Mouse (Mus musculus) intestine, embryonic 16.5 days (tissue): Measurements from ENCODE around the gene Atp2b1. TPM values are rescaled to one million over a fixed set of nuclear protein-coding genes. Genes with fewer than 3 reads are reported as not detected.
"Not testable (repeated sequence)": the region's sequence is repeated elsewhere in the genome, so short reads cannot be mapped to it uniquely, and the experiment has no call there.

ENCODE experiments used
- ATAC-seq: fragments of 200-750 bp; cut with Nextera tagmentation; 2 replicates; pipeline ENCODE4 v1.8.0; 2017; ENCODE audit warnings: moderate TSS enrichment, moderate library complexity
- H3K27ac ChIP-seq: fragments of 300-500 bp; sonication (generic); 2 replicates; pipeline ENCODE4 v1.5.1; 2014; ENCODE audit warnings: mild to moderate bottlenecking, low read length
- H3K27me3 ChIP-seq: fragments of 300-500 bp; sonication (generic); replicated peaks from 2 replicates; pipeline ENCODE4 v1.6.1; 2014; ENCODE audit warnings: low read length, control low read depth, mixed read lengths; ENCODE audit not compliant: control insufficient read depth, insufficient read depth
- H3K36me3 ChIP-seq: fragments of 300-500 bp; sonication (generic); 2 replicates; pipeline ENCODE4 v1.6.1; 2014; ENCODE audit warnings: low read length, control low read depth; ENCODE audit not compliant: control insufficient read depth, insufficient read depth
- H3K4me1 ChIP-seq: fragments of 300-500 bp; sonication (generic); 2 replicates; pipeline ENCODE4 v1.6.1; 2014; ENCODE audit warnings: low read length, control low read depth, mixed read lengths; ENCODE audit not compliant: control insufficient read depth, insufficient read depth
- H3K4me2 ChIP-seq: fragments of 300-500 bp; sonication (generic); 2 replicates; pipeline ENCODE4 v1.6.1; 2014; ENCODE audit warnings: low read depth, low read length, control low read depth
- H3K4me3 ChIP-seq: fragments of 300-500 bp; sonication (generic); 2 replicates; pipeline ENCODE4 v1.5.1; 2014; ENCODE audit warnings: mild to moderate bottlenecking, low read length
- H3K9ac ChIP-seq: fragments of 300-500 bp; sonication (generic); 2 replicates; pipeline ENCODE4 v1.6.1; 2014; ENCODE audit warnings: low read depth, low read length
- H3K9me3 ChIP-seq: fragments of 300-500 bp; sonication (generic); 2 replicates; pipeline ENCODE4 v1.6.1; 2016; ENCODE audit warnings: low read length, control low read depth; ENCODE audit not compliant: control insufficient read depth
- WGBS: fragments of 180-500 bp; shearing (Covaris S2); extraction: QIAGEN DNeasy Blood & Tissue Kit; methylation state at CpG from one replicate; pipeline ENCODE4 v1.1.7; 2014; 5-methylcytosine and 5-hydroxymethylcytosine counted together
- polyA plus RNA-seq: library from polyadenylated mRNA; unstranded; fragments of >200 nt; fragmentation: Nextera tagmentation; extraction: Ambion mirVana; gene quantifications from 2 replicates; pipeline ENCODE4 v1.2.1, GENCODE M21; 2015

Gene Atp2b1
- polyA plus RNA-seq, 1 experiment from 2014 or later, result 149 TPM

DNA sequence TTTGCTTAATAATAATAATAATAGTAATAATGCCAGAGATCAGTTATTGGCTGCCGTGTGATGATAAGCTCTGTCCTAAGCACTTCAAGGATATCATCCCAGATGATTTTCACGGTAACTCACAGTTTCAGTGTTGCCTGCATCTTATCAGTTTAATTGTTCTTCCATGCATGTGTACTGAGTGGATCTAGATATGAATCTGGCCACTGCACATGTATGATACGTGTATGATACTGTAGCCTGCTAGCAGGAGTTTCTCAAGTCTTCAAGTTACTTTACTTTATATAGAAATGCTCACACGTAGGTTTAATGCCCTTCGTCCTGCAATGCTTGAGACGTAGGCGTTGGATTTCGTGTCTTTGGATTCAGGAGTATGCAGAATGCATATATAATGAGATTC, 65.7 kb downstream of the Atp2b1 start:
- 0 out of 2 replicates have a peak, but pooled peaks cover 11% of the 10 kb centered on the region for H3K4me1 ChIP-seq
- H3K9ac ChIP-seq, result no peak overlapping the region
- H3K27ac ChIP-seq, result no peak overlapping the region
- no peak overlapping the region for H3K4me2 ChIP-seq
- H3K36me3 ChIP-seq, result no peaks in the 10 kb centered on the region; the same call in none of the 2 replicates
- H3K4me3 ChIP-seq, result no peak overlapping the region
- no peaks in the 10 kb centered on the region for H3K27me3 ChIP-seq
- H3K9me3 ChIP-seq, result no peaks in the 10 kb centered on the region
- WGBS, result 78% methylated on average over 8 of the region's 8 CpGs
- no peak for ATAC-seq

DNA sequence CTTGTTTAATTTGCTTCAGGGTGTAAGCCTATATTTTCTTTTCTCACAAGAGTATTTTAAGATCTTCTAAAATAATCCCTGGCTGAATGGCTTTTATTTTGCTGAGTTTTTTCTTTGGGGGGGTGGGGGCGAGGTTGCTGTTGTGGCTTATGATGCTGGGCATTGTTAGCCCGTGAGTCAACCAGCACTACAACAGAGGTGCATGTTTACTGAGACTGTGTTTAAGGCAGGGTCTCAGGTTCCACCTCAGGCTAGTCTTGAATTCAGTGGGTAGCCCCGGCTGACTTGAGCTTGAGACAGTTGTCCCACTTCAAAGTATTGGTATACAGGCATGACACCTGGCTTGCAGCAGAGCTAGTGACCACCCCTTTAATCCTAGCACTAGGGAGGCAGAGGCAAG, 77.8 kb downstream of the Atp2b1 start:
- Histone ChIP-seq H3K27ac (no peak overlapping the region), H3K4me1 (0 out of 2 replicates have a peak, but pooled peaks cover 2% of the 10 kb centered on the region), H3K9me3 (no peaks in the 10 kb centered on the region), H3K27me3 (no peaks in the 10 kb centered on the region), H3K36me3 (peaks cover 11% of the 10 kb centered on the region; the same call in 1 of the 2 replicates), H3K4me3 (no peak overlapping the region), H3K9ac (no peak overlapping the region), H3K4me2 (no peak overlapping the region)
- WGBS, result 87% methylated on average over 3 of the region's 3 CpGs
- ATAC-seq, result no peak

DNA sequence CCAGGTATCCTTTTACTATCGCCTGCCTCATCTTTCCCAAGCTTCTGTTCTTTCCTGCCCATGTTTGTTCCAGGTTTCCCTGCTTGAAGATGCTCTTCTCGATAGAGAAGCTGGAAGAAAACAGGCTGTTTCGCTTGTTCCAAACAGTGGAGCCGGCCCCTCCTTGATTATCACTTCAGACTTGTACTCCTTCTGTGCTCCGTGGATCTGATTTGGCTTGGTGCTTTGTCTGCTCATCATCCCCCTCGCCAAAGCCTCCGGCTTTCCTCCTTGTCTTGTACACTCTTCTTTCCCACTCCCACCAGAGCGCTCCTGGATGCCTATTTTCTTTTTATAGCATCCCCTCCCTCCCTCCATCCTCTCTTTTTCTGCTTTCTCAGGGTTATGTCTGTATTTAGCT, 79.0 kb downstream of the Atp2b1 start:
- peaks cover 13% of the 10 kb centered on the region; the same call in 1 of the 2 replicates for H3K36me3 ChIP-seq
- ATAC-seq, result no peak
- no peak overlapping the region for H3K9ac ChIP-seq
- 89% methylated on average over 8 of the region's 8 CpGs for WGBS
- H3K4me2 ChIP-seq, result no peak overlapping the region
- H3K27ac ChIP-seq, result no peak overlapping the region
- 0 out of 2 replicates have a peak, but pooled peaks cover 2% of the 10 kb centered on the region for H3K4me1 ChIP-seq
- H3K27me3 ChIP-seq, result no peaks in the 10 kb centered on the region
- H3K9me3 ChIP-seq, result no peaks in the 10 kb centered on the region
- H3K4me3 ChIP-seq, result no peak overlapping the region

DNA sequence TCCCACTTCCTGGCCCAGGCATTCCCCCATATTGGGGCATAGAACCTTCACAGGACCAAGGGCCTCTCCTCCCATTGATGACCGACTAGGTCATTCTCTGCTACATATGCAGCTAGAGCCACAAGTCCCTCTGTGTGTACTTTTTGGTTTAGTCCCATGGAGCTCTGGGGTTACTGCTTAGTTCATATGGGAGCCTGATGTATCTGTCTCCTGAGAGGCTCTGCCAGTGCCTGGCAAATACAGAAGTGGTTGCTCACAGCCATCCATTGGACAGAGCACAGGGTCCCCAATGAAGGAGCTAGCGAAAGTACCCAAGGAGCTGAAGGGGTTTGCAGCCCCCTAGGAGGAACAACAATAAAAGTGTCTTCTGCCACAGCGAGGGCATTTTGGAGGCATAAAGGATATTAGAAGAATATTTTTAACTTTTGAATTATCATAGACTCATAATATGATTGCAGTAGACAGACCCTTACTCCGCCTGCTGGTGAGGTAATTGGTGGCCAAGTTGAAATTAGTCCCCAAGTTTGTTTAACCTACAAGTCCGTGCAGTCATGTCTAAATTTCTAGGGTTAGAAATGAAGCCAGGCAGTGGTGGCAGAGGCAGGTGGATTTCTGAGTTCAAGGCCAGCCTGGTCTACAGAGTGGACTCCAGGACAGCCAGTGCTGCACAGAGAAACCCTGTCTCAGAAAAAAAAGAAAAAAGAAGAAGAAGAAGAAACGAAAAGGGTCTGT, 81.0 kb downstream of the Atp2b1 start:
- H3K9ac ChIP-seq, H3K4me3 ChIP-seq, H3K27me3 ChIP-seq, H3K4me1 ChIP-seq, H3K4me2 ChIP-seq, ATAC-seq, H3K27ac ChIP-seq, H3K9me3 ChIP-seq: not testable (repeated sequence)
- WGBS, result 85% methylated on average over 6 of the region's 6 CpGs
- H3K36me3 ChIP-seq, result peaks cover 18% of the 10 kb centered on the region

DNA sequence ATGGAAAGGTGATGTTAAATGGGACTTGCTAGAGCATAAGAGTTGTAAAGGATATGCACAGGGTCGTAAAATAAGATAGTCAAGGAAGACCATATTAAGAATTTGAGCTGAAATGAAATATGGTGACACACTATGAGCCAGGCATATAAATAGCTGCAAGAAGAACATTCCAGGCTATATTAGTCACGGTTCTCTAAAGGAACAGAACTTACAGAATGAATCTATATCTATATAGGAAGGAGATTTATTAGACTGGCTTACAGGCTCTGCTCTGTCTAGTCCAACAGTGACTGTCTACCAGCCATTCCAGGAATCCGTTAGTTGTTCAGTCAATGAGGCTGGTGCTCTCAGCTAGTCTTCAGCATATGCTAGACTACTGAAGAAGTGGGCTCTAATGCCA, 90.7 kb downstream of the Atp2b1 start:
- peak; percentile 36; the same call in 1 of the 2 replicates for ATAC-seq

DNA sequence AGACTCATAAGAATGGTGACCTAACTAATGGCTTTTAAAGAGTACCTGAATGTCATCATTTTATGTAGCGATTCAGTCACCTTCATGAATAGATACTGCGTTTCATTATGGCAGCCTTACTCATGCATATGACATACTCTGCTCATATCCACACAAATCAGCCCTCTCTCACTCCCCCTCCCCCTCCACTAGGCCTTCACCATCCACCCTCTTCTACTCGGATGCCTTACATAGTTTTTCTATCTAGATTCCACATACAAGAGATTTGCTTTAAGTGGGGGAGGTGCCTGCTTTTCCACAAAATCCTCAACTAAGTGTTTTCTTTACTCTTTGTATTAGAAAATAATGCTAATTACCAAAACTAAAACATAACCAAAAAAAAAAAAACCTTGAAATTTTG, 96.9 kb downstream of the Atp2b1 start:
- Histone ChIP-seq H3K4me1 (no peaks in the 10 kb centered on the region), H3K36me3 (peaks cover 10% of the 10 kb centered on the region; the same call in 1 of the 2 replicates), H3K27me3 (no peaks in the 10 kb centered on the region), H3K9me3 (no peaks in the 10 kb centered on the region), H3K27ac (no peak overlapping the region), H3K4me2 (no peak overlapping the region), H3K9ac (no peak overlapping the region), H3K4me3 (no peak overlapping the region)
- WGBS, result 61% methylated on average over 3 of the region's 3 CpGs
- no peak for ATAC-seq

More for the DNA sequence above, 90.7 kb downstream of the Atp2b1 start:
- no peak overlapping the region for H3K4me3 ChIP-seq
- no peak overlapping the region for H3K27ac ChIP-seq
- H3K4me1 ChIP-seq, result no peaks in the 10 kb centered on the region
- H3K27me3 ChIP-seq, result no peaks in the 10 kb centered on the region
- peaks cover 24% of the 10 kb centered on the region for H3K36me3 ChIP-seq
- WGBS, result 70% methylated on average over 3 of the region's 3 CpGs
- no peak overlapping the region for H3K4me2 ChIP-seq
- H3K9ac ChIP-seq, result no peak overlapping the region
- H3K9me3 ChIP-seq, result no peaks in the 10 kb centered on the region

DNA sequence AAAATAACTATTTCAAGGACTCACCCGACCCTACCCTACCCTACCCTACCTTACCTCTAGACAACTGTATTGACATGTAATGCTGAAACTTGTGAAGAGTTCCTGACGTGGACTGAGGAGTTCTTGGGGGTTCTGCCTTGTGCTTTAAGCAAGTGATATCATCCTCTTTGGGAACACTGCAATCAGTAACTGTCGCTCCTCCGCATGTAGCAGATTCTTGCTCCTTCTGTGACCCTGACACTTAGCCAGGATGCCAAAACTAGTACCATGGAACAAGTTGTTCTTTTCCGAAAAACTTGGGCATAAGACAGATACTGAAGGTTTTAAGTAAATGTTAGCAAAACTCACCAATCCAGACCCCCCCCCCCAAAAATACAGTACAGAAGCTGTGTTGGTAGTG, 97.9 kb downstream of the Atp2b1 start:
- no peak overlapping the region for H3K4me2 ChIP-seq
- H3K27me3 ChIP-seq, result no peaks in the 10 kb centered on the region
- no peak overlapping the region for H3K9ac ChIP-seq
- 85% methylated on average over 5 of the region's 5 CpGs for WGBS
- H3K27ac ChIP-seq, result no peak overlapping the region
- ATAC-seq, result no peak
- H3K4me1 ChIP-seq, result no peaks in the 10 kb centered on the region
- H3K9me3 ChIP-seq, result no peaks in the 10 kb centered on the region
- peaks cover 11% of the 10 kb centered on the region; the same call in 1 of the 2 replicates for H3K36me3 ChIP-seq
- no peak overlapping the region for H3K4me3 ChIP-seq

DNA sequence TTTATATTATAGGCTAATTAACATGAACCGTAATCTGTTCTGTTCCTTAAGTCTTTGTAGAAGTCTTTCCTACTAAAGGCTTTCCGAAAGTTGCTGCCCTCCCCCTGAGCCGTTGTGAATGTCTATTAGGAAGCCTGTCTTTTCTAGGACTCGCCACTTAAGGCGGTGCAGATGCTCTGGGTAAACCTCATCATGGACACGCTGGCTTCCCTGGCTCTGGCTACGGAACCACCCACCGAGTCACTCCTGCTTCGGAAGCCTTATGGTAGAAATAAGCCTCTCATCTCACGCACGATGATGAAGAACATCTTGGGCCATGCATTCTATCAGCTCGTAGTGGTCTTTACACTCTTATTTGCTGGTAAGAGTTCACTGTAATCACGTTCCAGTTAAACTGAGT, 100.5 kb downstream of the Atp2b1 start:
- H3K27me3 ChIP-seq, result no peaks in the 10 kb centered on the region
- no peaks in the 10 kb centered on the region for H3K4me1 ChIP-seq
- H3K9me3 ChIP-seq, result no peaks in the 10 kb centered on the region
- H3K27ac ChIP-seq, result no peak overlapping the region
- H3K36me3 ChIP-seq, result peaks cover 17% of the 10 kb centered on the region; the same call in 1 of the 2 replicates
- no peak overlapping the region for H3K4me2 ChIP-seq
- no peak overlapping the region for H3K9ac ChIP-seq
- no peak overlapping the region for H3K4me3 ChIP-seq
- 93% methylated on average over 13 of the region's 13 CpGs for WGBS
- no peak for ATAC-seq

DNA sequence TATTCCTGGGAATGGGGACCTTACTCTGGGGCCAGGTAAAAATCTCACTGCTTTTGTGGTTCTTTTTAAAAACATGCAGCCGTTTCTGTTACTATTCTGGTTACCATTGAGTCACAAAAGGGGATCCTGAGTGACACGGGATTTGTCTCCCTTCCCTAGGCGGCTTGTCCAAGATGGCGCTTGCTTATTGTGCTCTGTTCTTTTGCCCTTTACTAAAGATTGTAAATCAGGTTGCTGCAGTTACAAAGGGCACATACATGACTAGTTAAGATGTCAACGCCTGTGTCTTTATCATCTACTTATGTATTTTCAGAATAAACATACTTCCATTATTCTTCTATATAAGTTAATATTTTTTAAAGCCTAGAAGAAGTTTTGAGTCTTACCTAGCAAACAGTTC, 102.8 kb downstream of the Atp2b1 start:
- no peak overlapping the region for H3K9ac ChIP-seq
- peaks cover 15% of the 10 kb centered on the region; the same call in 1 of the 2 replicates for H3K36me3 ChIP-seq
- WGBS, result 92% methylated on average over 5 of the region's 5 CpGs
- H3K4me1 ChIP-seq, result no peaks in the 10 kb centered on the region
- no peak for ATAC-seq
- H3K27ac ChIP-seq, result no peak overlapping the region
- no peak overlapping the region for H3K4me2 ChIP-seq
- no peaks in the 10 kb centered on the region for H3K27me3 ChIP-seq
- H3K9me3 ChIP-seq, result no peaks in the 10 kb centered on the region
- H3K4me3 ChIP-seq, result no peak overlapping the region
